Comparison of ENCODE assay signal across 16 mouse cellular contexts in genomic region chr1:193534449-193534848, GRCm38 (mm10).
"Had no signal": no experiment of that assay in that cellular context is flagged by ENCODE, and none has a peak within 500 bp of the region (broad histone marks: within the 10 kb centered on the region; RNA-seq: fewer than 3 reads in every experiment).

No protein-coding gene starts in this region.

- H3K27me3 ChIP-seq: midbrain, embryonic 13.5 days; midbrain, embryonic 15.5 days; neural tube, embryonic 12.5 days; stomach, embryonic 15.5 days had no signal

- H3K9me3 ChIP-seq: midbrain, embryonic 10.5 days; midbrain, embryonic 13.5 days; midbrain, embryonic 15.5 days; neural tube, embryonic 12.5 days; stomach, embryonic 15.5 days had no signal

- H3K27ac ChIP-seq: liver, embryonic 14.5 days; midbrain, embryonic 10.5 days; midbrain, embryonic 13.5 days; midbrain, embryonic 15.5 days; neural tube, embryonic 12.5 days; stomach, embryonic 15.5 days; stomach, postnatal 0 days had no signal

- ATAC-seq: midbrain, embryonic 13.5 days; midbrain, embryonic 15.5 days had no signal

- DNase-seq: lung, adult 18-20 months; lung, postnatal 10 days; lung, postnatal 4 days; right cerebral cortex, postnatal 14 days; thymus, adult 2 months; thymus, postnatal 25 days; thymus, postnatal 4 days had no signal

- H3K4me3 ChIP-seq: midbrain, embryonic 10.5 days; midbrain, embryonic 13.5 days; midbrain, embryonic 15.5 days; myocyte; neural tube, embryonic 12.5 days; stomach, embryonic 15.5 days had no signal

- H3K4me1 ChIP-seq: midbrain, embryonic 10.5 days; midbrain, embryonic 13.5 days had no signal

- H3K9ac ChIP-seq: liver, embryonic 14.5 days; lung, embryonic 14.5 days; midbrain, embryonic 13.5 days; midbrain, embryonic 15.5 days; neural tube, embryonic 12.5 days; stomach, embryonic 15.5 days had no signal

- H3K36me3 ChIP-seq: midbrain, embryonic 10.5 days; midbrain, embryonic 13.5 days; midbrain, embryonic 15.5 days; neural tube, embryonic 12.5 days; stomach, embryonic 15.5 days had no signal

- H3K4me2 ChIP-seq: lung, embryonic 14.5 days; midbrain, embryonic 13.5 days; midbrain, embryonic 15.5 days; neural tube, embryonic 12.5 days; stomach, embryonic 15.5 days had no signal
